Mouse (Mus musculus) embryonic facial prominence, embryonic 14.5 days (tissue): Measurements from ENCODE around the gene Rpp21. TPM values are rescaled to one million over a fixed set of nuclear protein-coding genes. Genes with fewer than 3 reads are reported as not detected.

Source experiments
- ATAC-seq: fragments of 200-750 bp; cut with Nextera tagmentation; 2 replicates; pipeline ENCODE4 v1.8.0; 2017; ENCODE audit warnings: low read depth, moderate number of reproducible peaks, moderate TSS enrichment
- DNase-seq: peaks from one replicate; pipeline ENCODE4 v3.0.0-alpha.2; 2015; ENCODE audit warnings: low spot score
- H3K27ac ChIP-seq: fragments of 300-500 bp; sonication (generic); replicated peaks from 2 replicates; pipeline ENCODE4 v1.5.1; 2014; ENCODE audit warnings: low read depth, mild to moderate bottlenecking, low read length, moderate library complexity
- H3K27me3 ChIP-seq: fragments of 300-500 bp; sonication (generic); replicated peaks from 2 replicates; pipeline ENCODE4 v1.6.1; 2014; ENCODE audit warnings: low read length; ENCODE audit not compliant: control insufficient read depth, insufficient read depth
- H3K36me3 ChIP-seq: fragments of 300-500 bp; sonication (generic); 2 replicates; pipeline ENCODE4 v1.6.1; 2014; ENCODE audit warnings: low read length, mixed read lengths; ENCODE audit not compliant: control insufficient read depth, insufficient read depth
- H3K4me1 ChIP-seq: fragments of 300-500 bp; sonication (generic); 2 replicates; pipeline ENCODE4 v1.6.1; 2014; ENCODE audit warnings: antibody characterized with exemption, low read length; ENCODE audit not compliant: control insufficient read depth, insufficient read depth
- H3K4me2 ChIP-seq: fragments of 300-500 bp; sonication (generic); 2 replicates; pipeline ENCODE4 v1.6.1; 2014; ENCODE audit warnings: low read depth, mild to moderate bottlenecking, low read length, moderate library complexity, mixed read lengths
- H3K4me3 ChIP-seq: fragments of 300-500 bp; sonication (generic); 2 replicates; pipeline ENCODE4 v1.5.1; 2014; ENCODE audit warnings: low read depth, mild to moderate bottlenecking, low read length
- H3K9ac ChIP-seq: fragments of 300-500 bp; sonication (generic); 2 replicates; pipeline ENCODE4 v1.6.1; 2014; ENCODE audit warnings: low read depth, mild to moderate bottlenecking, low read length, moderate library complexity, mixed read lengths
- H3K9me3 ChIP-seq: fragments of 300-500 bp; sonication (generic); 2 replicates; pipeline ENCODE4 v1.6.1; 2016; ENCODE audit warnings: low read length; ENCODE audit not compliant: control insufficient read depth
- WGBS: fragments of 180-500 bp; shearing (Covaris S2); extraction: QIAGEN DNeasy Blood & Tissue Kit; methylation state at CpG from one replicate; pipeline ENCODE4 v1.1.7; 2014; 5-methylcytosine and 5-hydroxymethylcytosine counted together
- polyA plus RNA-seq: library from polyadenylated mRNA; unstranded; fragments of >200 nt; fragmentation: Nextera tagmentation; extraction: Ambion mirVana; gene quantifications from 2 replicates; pipeline ENCODE4 v1.2.1, GENCODE M21; 2014

Rpp21 gene
- polyA plus RNA-seq, 1 experiment from 2014 or later: 95.5 TPM

- 6% methylated on average over 9 of the region's 9 CpGs for WGBS
- no peak for ATAC-seq
- Histone ChIP-seq H3K27me3 (peaks cover 81% of the 10 kb centered on the region), H3K36me3 (no peaks in the 10 kb centered on the region), H3K4me3 (no peak overlapping the region), H3K9ac (no peak overlapping the region), H3K4me2 (no peak overlapping the region), H3K9me3 (no peaks in the 10 kb centered on the region), H3K27ac (no peak overlapping the region), H3K4me1 (no peaks in the 10 kb centered on the region)
- no peak for DNase-seq
Measured at GRCm38 (mm10) chr17:36225231-36225824, 32.5 kb downstream of the Rpp21 start.

GRCm38 (mm10) chr17:36224451-36224850 is 33.4 kb downstream of the Rpp21 start:
- ATAC-seq: no peak
- Histone ChIP-seq H3K4me2 (no peak overlapping the region), H3K4me3 (no peak overlapping the region), H3K27ac (no peak overlapping the region), H3K9me3 (no peaks in the 10 kb centered on the region), H3K27me3 (peaks cover 72% of the 10 kb centered on the region), H3K9ac (no peak overlapping the region), H3K36me3 (no peaks in the 10 kb centered on the region), H3K4me1 (no peaks in the 10 kb centered on the region)
- 46% methylated on average over 3 of the region's 3 CpGs for whole genome bisulfite sequencing
- no peak for DNase-seq

GRCm38 (mm10) chr17:36218594-36219155 is 39.2 kb downstream of the Rpp21 start:
- peak; percentile 4 for DNase-seq
- Histone ChIP-seq H3K36me3 (no peaks in the 10 kb centered on the region), H3K4me1 (no peaks in the 10 kb centered on the region), H3K9me3 (no peaks in the 10 kb centered on the region), H3K4me2 (no peak overlapping the region), H3K9ac (no peak overlapping the region), H3K27ac (no peak overlapping the region), H3K27me3 (peaks cover 60% of the 10 kb centered on the region), H3K4me3 (no peak overlapping the region)
- WGBS: 39% methylated on average over 5 of the region's 5 CpGs
- no peak for ATAC-seq

- DNase-seq (no peak), ATAC-seq (no peak)
- Histone ChIP-seq H3K9ac (no peak overlapping the region), H3K36me3 (no peaks in the 10 kb centered on the region), H3K27ac (no peak overlapping the region), H3K9me3 (no peaks in the 10 kb centered on the region), H3K27me3 (peaks cover 54% of the 10 kb centered on the region), H3K4me3 (no peak overlapping the region), H3K4me1 (no peaks in the 10 kb centered on the region), H3K4me2 (no peak overlapping the region)
- 4% methylated on average over 20 of the region's 20 CpGs for WGBS
Measured at GRCm38 (mm10) chr17:36215586-36215985, 42.3 kb downstream of the Rpp21 start.

- no peak overlapping the region for H3K27ac ChIP-seq
Measured at GRCm38 (mm10) chr17:36206846-36207245, 51.0 kb downstream of the Rpp21 start.

GRCm38 (mm10) chr17:36205862-36206261 is 52.0 kb downstream of the Rpp21 start:
- under 1% methylated on average over 29 of the region's 41 CpGs for WGBS
- H3K36me3 ChIP-seq: no peaks in the 10 kb centered on the region
- DNase-seq (no peak), ATAC-seq (no peak)
- peak overlapping the region; percentile 37 for H3K4me3 ChIP-seq
- peaks cover 53% of the 10 kb centered on the region for H3K27me3 ChIP-seq
- no peak overlapping the region for H3K27ac ChIP-seq
- no peaks in the 10 kb centered on the region for H3K4me1 ChIP-seq
- peak overlapping the region; percentile 32; the same call in 1 of the 2 replicates for H3K9ac ChIP-seq
- H3K4me2 ChIP-seq: peak overlapping the region; percentile 58
- H3K9me3 ChIP-seq: no peaks in the 10 kb centered on the region

More at GRCm38 (mm10) chr17:36206846-36207245, 51.0 kb downstream of the Rpp21 start:
- Histone ChIP-seq H3K9me3 (no peaks in the 10 kb centered on the region), H3K9ac (no peak overlapping the region), H3K4me2 (no peak overlapping the region), H3K4me1 (no peaks in the 10 kb centered on the region), H3K27me3 (peaks cover 53% of the 10 kb centered on the region), H3K4me3 (no peak overlapping the region), H3K36me3 (no peaks in the 10 kb centered on the region)
- ATAC-seq (no peak), DNase-seq (no peak)

Other genes with a start within 250 kb of the Rpp21 start
- 2.2 and 2.4 TPM in 2 replicates for gene H2-T24, start 237.5 kb downstream of the Rpp21 start, polyA plus RNA-seq
- 9.6 and 10.1 TPM in 2 replicates for gene H2-T23, start 225.2 kb downstream of the Rpp21 start, polyA plus RNA-seq
- gene H2-T22, start 215.3 kb downstream of the Rpp21 start, polyA plus RNA-seq: 20.5 and 20.7 TPM in 2 replicates
- not detected in 2 replicates for gene Gm6034, start 215.1 kb downstream of the Rpp21 start, polyA plus RNA-seq
- not detected in 2 replicates for gene Gm11127, start 199.7 kb downstream of the Rpp21 start, polyA plus RNA-seq
- gene Gm19684, start 136.4 kb downstream of the Rpp21 start, polyA plus RNA-seq: not detected in 2 replicates
- not detected in 2 replicates for gene Gm7030, start 128.6 kb downstream of the Rpp21 start, polyA plus RNA-seq
- gene Gm8909, start 89.5 kb downstream of the Rpp21 start, polyA plus RNA-seq: not detected in 2 replicates
- gene H2-T3, start 67.8 kb downstream of the Rpp21 start, polyA plus RNA-seq: not detected in 2 replicates
- gene Trim39, start 14.2 kb upstream of the Rpp21 start, polyA plus RNA-seq: 10.6 and 12.4 TPM in 2 replicates
- gene H2-M10.2, start 28.4 kb upstream of the Rpp21 start, polyA plus RNA-seq: not detected in 2 replicates
- not detected in 2 replicates for gene H2-M10.1, start 68.1 kb upstream of the Rpp21 start, polyA plus RNA-seq
- not detected in 2 replicates for gene H2-M10.3, start 110.3 kb upstream of the Rpp21 start, polyA plus RNA-seq
- gene H2-M10.4, start 204.3 kb upstream of the Rpp21 start, polyA plus RNA-seq: not detected in 2 replicates